In genomic region chr4:140704166-140704565, GRCm38 (mm10) we compare ENCODE assay signal across 9 mouse cellular contexts. TPM values are rescaled to one million over a fixed set of nuclear protein-coding genes. Genes with fewer than 3 reads are reported as not detected.
DNase-seq lines count a peak whose midpoint lies in the region; ATAC-seq and TF ChIP-seq lines count a peak whose summit lies in the region.
"Had no signal": no experiment of that assay in that cellular context is flagged by ENCODE, and none has a peak within 500 bp of the region (broad histone marks: within the 10 kb centered on the region; RNA-seq: fewer than 3 reads in every experiment).

No protein-coding gene starts in this region.

- peak overlapping the region; percentile 98 for H3K27ac ChIP-seq in heart, embryonic 10.5 days
- H3K27ac ChIP-seq in ES-Bruce4 (ENCODE audit: insufficient read depth, low read length) = peak overlapping the region; percentile 70
- 0 out of 2 replicates have a peak overlapping the region, but pooled peaks have one; percentile 2 for H3K27ac ChIP-seq in hindbrain, embryonic 11.5 days (ENCODE audit: low read depth, low read length)
- peak overlapping the region; percentile 8; the same call in 1 of the 2 replicates for H3K27ac ChIP-seq in liver, embryonic 16.5 days (ENCODE audit: low read length)

- H3K36me3 ChIP-seq in heart, embryonic 10.5 days = peaks cover 48% of the 10 kb centered on the region
- peaks cover 40% of the 10 kb centered on the region for H3K36me3 ChIP-seq in ES-Bruce4 (ENCODE audit: control insufficient read depth, insufficient read depth, low read length, poor library complexity, severe bottlenecking)
- H3K36me3 ChIP-seq in hindbrain, embryonic 11.5 days (ENCODE audit: control insufficient read depth, insufficient read depth, low read length) = peaks cover 4% of the 10 kb centered on the region; the same call in 1 of the 2 replicates
- peaks cover 27% of the 10 kb centered on the region for H3K36me3 ChIP-seq in liver, embryonic 16.5 days (ENCODE audit: control insufficient read depth, insufficient read depth)

- DNase-seq in heart, embryonic 10.5 days (ENCODE audit: low spot score) = no peak
- no peak for DNase-seq in heart, postnatal 25 days (ENCODE audit: low spot score)
- no peak for DNase-seq in hindbrain, embryonic 11.5 days (ENCODE audit: low spot score)
- no peak for DNase-seq in ovary, adult 18-20 months (ENCODE audit: low spot score)
- no peak for DNase-seq in heart, adult 9 months (ENCODE audit: low spot score in 2 of 2)

- TF ChIP-seq POLR2A in ES-Bruce4 (IDR thresholded peaks at IDR 0.05; ENCODE audit: insufficient read depth, low read length) = no peak

- peaks cover 15% of the 10 kb centered on the region for H3K27me3 ChIP-seq in heart, embryonic 10.5 days (ENCODE audit: insufficient read depth, poor library complexity, severe bottlenecking)
- H3K27me3 ChIP-seq in ES-Bruce4 (ENCODE audit: control insufficient read depth, insufficient read depth, low read length, poor library complexity, severe bottlenecking) = no peaks in the 10 kb centered on the region
- H3K27me3 ChIP-seq in hindbrain, embryonic 11.5 days (ENCODE audit: control insufficient read depth, insufficient read depth, low read length) = peaks cover 15% of the 10 kb centered on the region
- H3K27me3 ChIP-seq in liver, embryonic 16.5 days (ENCODE audit: control insufficient read depth, insufficient read depth, low read depth, low read length) = no peaks in the 10 kb centered on the region

- 58% methylated on average over 4 of the region's 4 CpGs for WGBS in heart, embryonic 10.5 days
- WGBS in hindbrain, embryonic 11.5 days = 57% methylated on average over 4 of the region's 4 CpGs
- 49% methylated on average over 4 of the region's 4 CpGs for WGBS in liver, embryonic 16.5 days (ENCODE audit: insufficient replicate concordance)

- ATAC-seq in hindbrain, embryonic 11.5 days (ENCODE audit: low FRiP score) = no peak
- ATAC-seq in liver, embryonic 16.5 days (ENCODE audit: low read depth) = no peak
- no peak for ATAC-seq in monocyte, adult 5-6 weeks (replicated peaks; ENCODE audit: insufficient number of reproducible peaks, low FRiP score, low TSS enrichment, poor library complexity, severe bottlenecking)

- TF ChIP-seq CTCF in ES-Bruce4 (IDR thresholded peaks at IDR 0.05; ENCODE audit: low read depth, low read length) = no peak

- no peaks in the 10 kb centered on the region for H3K9me3 ChIP-seq in heart, embryonic 10.5 days
- no peaks in the 10 kb centered on the region for H3K9me3 ChIP-seq in ES-Bruce4 (replicated peaks; ENCODE audit: control insufficient read depth, insufficient read depth, low read length, poor library complexity, severe bottlenecking)
- H3K9me3 ChIP-seq in hindbrain, embryonic 11.5 days (ENCODE audit: control insufficient read depth, low read length) = no peaks in the 10 kb centered on the region
- H3K9me3 ChIP-seq in liver, embryonic 16.5 days (replicated peaks; ENCODE audit: control insufficient read depth, low read length) = no peaks in the 10 kb centered on the region

- no peak for TF ChIP-seq EP300 in ES-Bruce4 (IDR thresholded peaks at IDR 0.05; ENCODE audit: insufficient read depth, low read depth, low read length)

- intact Hi-C loops in heart, postnatal 25 days (cut with DNase I) = no loop called here

- peaks cover 64% of the 10 kb centered on the region for H3K4me1 ChIP-seq in heart, embryonic 10.5 days
- H3K4me1 ChIP-seq in ES-Bruce4 (ENCODE audit: control insufficient read depth, insufficient read depth, low read length) = peaks cover 5% of the 10 kb centered on the region
- peaks cover 9% of the 10 kb centered on the region for H3K4me1 ChIP-seq in hindbrain, embryonic 11.5 days (replicated peaks; ENCODE audit: control insufficient read depth, insufficient read depth, low read length)
- peaks cover 55% of the 10 kb centered on the region for H3K4me1 ChIP-seq in liver, embryonic 16.5 days (ENCODE audit: control insufficient read depth, low read depth, low read length)

- H3K4me2 ChIP-seq in hindbrain, embryonic 11.5 days (replicated peaks; ENCODE audit: low read depth, low read length) = peak overlapping the region; percentile 84
- H3K4me2 ChIP-seq in liver, embryonic 16.5 days (ENCODE audit: low read depth, low read length) = peak overlapping the region; percentile 80

- peak overlapping the region; percentile 54 for H3K9ac ChIP-seq in ES-Bruce4 (ENCODE audit: low read depth, poor library complexity, severe bottlenecking)
- peak overlapping the region; percentile 95 for H3K9ac ChIP-seq in hindbrain, embryonic 11.5 days (ENCODE audit: low read depth, low read length)
- H3K9ac ChIP-seq in liver, embryonic 16.5 days (ENCODE audit: low read depth, low read length) = peak overlapping the region; percentile 94

- H3K4me3 ChIP-seq in heart, embryonic 10.5 days = peak overlapping the region; percentile 96
- H3K4me3 ChIP-seq in ES-Bruce4 (ENCODE audit: low read depth, low read length) = peak overlapping the region; percentile 71
- peak overlapping the region; percentile 97 for H3K4me3 ChIP-seq in hindbrain, embryonic 11.5 days (ENCODE audit: low read depth, low read length)
- peak overlapping the region; percentile 94; the same call in 1 of the 2 replicates for H3K4me3 ChIP-seq in liver, embryonic 16.5 days (ENCODE audit: low read depth, low read length)

RNA-seq across cellular contexts. Expression of gene Rcc2, which starts 3.8 kb away (rescaled TPM):
- 18.0 and 29.0 TPM in 2 replicates for polyA plus RNA-seq in heart, embryonic 10.5 days (2016; fragmentation: Nextera tagmentation; extraction: Ambion mirVana)
- 10 to 100 TPM; 15.0 to 15.3 TPM for total RNA-seq in heart, postnatal 25 days (2021)
- 222 and 227 TPM in 2 replicates for polyA plus RNA-seq in ES-Bruce4 (2011; ENCODE audit: insufficient read depth, insufficient read length, low read depth, missing spikeins)
- 44.3 and 59.6 TPM in 2 replicates for polyA plus RNA-seq in hindbrain, embryonic 11.5 days (2014; fragmentation: Nextera tagmentation; extraction: Ambion mirVana)
- polyA plus RNA-seq in liver, embryonic 16.5 days (2015; fragmentation: Nextera tagmentation; extraction: Ambion mirVana) = 8.9 and 9.7 TPM in 2 replicates
- total RNA-seq in monocyte, adult 5-6 weeks (2017) = 37.9 to 43.0 TPM (median 38.5 TPM) in 3 replicates

RNA-seq across cellular contexts. Expression of gene Padi6, which starts 38.3 kb away (rescaled TPM):
- not detected in 2 replicates for polyA plus RNA-seq in heart, embryonic 10.5 days (2016; fragmentation: Nextera tagmentation; extraction: Ambion mirVana)
- total RNA-seq in heart, postnatal 25 days (2021) = not detected
- 0.29 TPM in 1 of 2 replicates, not detected in the other for polyA plus RNA-seq in ES-Bruce4 (2011; ENCODE audit: insufficient read depth, insufficient read length, low read depth, missing spikeins)
- polyA plus RNA-seq in hindbrain, embryonic 11.5 days (2014; fragmentation: Nextera tagmentation; extraction: Ambion mirVana) = 0.13 TPM in 1 of 2 replicates, not detected in the other
- polyA plus RNA-seq in liver, embryonic 16.5 days (2015; fragmentation: Nextera tagmentation; extraction: Ambion mirVana) = not detected in 2 replicates
- total RNA-seq in monocyte, adult 5-6 weeks (2017) = not detected in 3 replicates
- total RNA-seq: common myeloid progenitor, adult 5-6 weeks had no signal

RNA-seq across cellular contexts. Expression of gene Arhgef10l, which starts 38.4 kb away (rescaled TPM):
- polyA plus RNA-seq in heart, embryonic 10.5 days (2016; fragmentation: Nextera tagmentation; extraction: Ambion mirVana) = 13.3 and 14.9 TPM in 2 replicates
- 10 to 100 TPM; 62.4 to 63.9 TPM for total RNA-seq in heart, postnatal 25 days (2021)
- polyA plus RNA-seq in ES-Bruce4 (2011; ENCODE audit: insufficient read depth, insufficient read length, low read depth, missing spikeins) = 7.5 and 7.7 TPM in 2 replicates
- polyA plus RNA-seq in hindbrain, embryonic 11.5 days (2014; fragmentation: Nextera tagmentation; extraction: Ambion mirVana) = 13.8 and 14.5 TPM in 2 replicates
- polyA plus RNA-seq in liver, embryonic 16.5 days (2015; fragmentation: Nextera tagmentation; extraction: Ambion mirVana) = 5.7 and 6.6 TPM in 2 replicates
- total RNA-seq in monocyte, adult 5-6 weeks (2017) = 139 to 166 TPM (median 160 TPM) in 3 replicates

Comparison
In these comparisons a context has a peak if more than half of its experiments do, and no peak if none do; other contexts are left out.
1. H3K27ac ChIP-seq: peak in every context shown above with its lines; median percentile 98 in heart, embryonic 10.5 days; 70 in ES-Bruce4; 8 in liver, embryonic 16.5 days; 2 in hindbrain, embryonic 11.5 days.